Mouse (Mus musculus): Measurements from ENCODE around the gene Mettl9. TPM values are rescaled to one million over a fixed set of nuclear protein-coding genes. Genes with fewer than 3 reads are reported as not detected.
"Not testable (repeated sequence)": the region's sequence is repeated elsewhere in the genome, so short reads cannot be mapped to it uniquely, and the experiment has no call there.

Mettl9 gene
- total RNA-seq, 2 experiments from 2014 or later = 20.3 to 23.5 TPM

- TF ChIP-seq CTCF (IDR thresholded peaks at IDR 0.05) = no peak
- intact Hi-C loops (cut with DNase I) = no loop called here
- H3K4me3 ChIP-seq = no peak overlapping the region
Measured at GRCm38 (mm10) chr7:121025221-121026008, 8.8 kb upstream of the Mettl9 start.

GRCm38 (mm10) chr7:121026300-121026699 is 7.9 kb upstream of the Mettl9 start:
- Histone ChIP-seq H3K4me3 (no peak overlapping the region), H3K27ac (no peak overlapping the region)
- TF ChIP-seq CTCF (IDR thresholded peaks at IDR 0.05) = no peak
- intact Hi-C loops (cut with DNase I) = no loop called here
- no peak for DNase-seq

More at GRCm38 (mm10) chr7:121025221-121026008, 8.8 kb upstream of the Mettl9 start:
- H3K27ac ChIP-seq = no peak overlapping the region
- no peak for DNase-seq

- not testable (repeated sequence) for H3K4me3 ChIP-seq, H3K27ac ChIP-seq, DNase-seq
- intact Hi-C loops (cut with DNase I) = loop anchor here (5.0 to 10.0 kb wide), 2 partner anchors 193 to 375 kb away; no protein-coding TSS in a partner anchor
Measured at GRCm38 (mm10) chr7:121029947-121030346, 4.3 kb upstream of the Mettl9 start.

DNA sequence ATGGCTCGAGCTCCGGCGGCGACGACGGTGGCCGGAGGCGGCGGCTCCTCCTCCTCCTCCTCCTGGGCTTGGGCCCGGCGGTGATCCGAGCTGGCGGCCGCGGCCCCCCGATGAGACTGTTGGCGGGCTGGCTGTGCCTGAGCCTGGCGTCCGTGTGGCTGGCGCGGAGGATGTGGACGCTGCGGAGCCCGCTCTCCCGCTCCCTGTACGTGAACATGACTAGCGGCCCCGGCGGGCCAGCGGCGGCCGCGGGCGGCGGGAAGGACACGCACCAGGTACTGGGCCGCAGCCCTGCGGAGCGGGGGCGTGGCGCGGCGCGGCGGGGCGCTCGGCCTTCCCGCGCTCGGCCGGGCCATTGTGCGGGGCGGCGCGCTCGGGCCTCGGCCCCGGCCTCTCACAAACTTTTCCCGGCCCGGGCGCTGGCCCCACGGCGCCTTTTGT is 476 bp downstream of the Mettl9 start:
- Histone ChIP-seq H3K4me3 (peak overlapping the region; percentile 99), H3K27ac (peak overlapping the region; percentile 86)
- no peak for TF ChIP-seq CTCF (IDR thresholded peaks at IDR 0.05)
- DNase-seq = no peak
- intact Hi-C loops (cut with DNase I) = loop anchor here (2.0 to 10.0 kb wide), 3 partner anchors 52 to 380 kb away; partner anchors contain the start of genes Cdr2 and Mfsd13b

DNA sequence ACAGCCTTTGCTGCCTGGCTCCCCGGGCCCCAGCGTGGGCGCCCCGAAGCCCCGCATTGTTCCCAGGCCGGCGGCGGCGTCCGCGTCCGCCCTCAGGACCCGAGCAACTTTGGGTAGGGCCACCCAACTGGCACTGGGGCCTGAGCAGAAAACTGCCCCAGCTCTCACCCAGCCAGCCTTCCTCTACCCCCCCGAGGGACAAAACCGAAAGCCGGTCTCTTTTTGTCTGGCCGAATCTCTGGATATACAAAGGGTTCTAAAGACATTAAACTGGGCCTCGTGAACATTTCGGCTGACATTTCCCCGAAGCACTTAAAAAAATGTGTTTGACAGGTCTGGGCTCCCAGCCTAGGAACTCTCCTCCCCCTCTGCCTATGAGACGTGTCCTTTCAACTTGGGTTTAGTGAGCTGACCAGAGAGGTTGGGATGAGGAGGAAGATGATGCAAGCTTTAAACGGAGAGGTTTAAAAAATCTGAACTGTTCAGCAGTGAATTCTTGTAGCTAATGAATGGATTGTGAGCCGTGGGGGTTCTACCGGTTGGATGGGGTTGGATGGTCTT is 996 bp downstream of the Mettl9 start:
- TF ChIP-seq CTCF (IDR thresholded peaks at IDR 0.05) = no peak
- Histone ChIP-seq H3K27ac (peak overlapping the region; percentile 86), H3K4me3 (peak overlapping the region; percentile 99)
- intact Hi-C loops (cut with DNase I) = loop anchor here (2.0 to 10.0 kb wide), 2 partner anchors 52 to 380 kb away; partner anchors contain the start of genes Cdr2 and Mfsd13b
- DNase-seq = no peak

GRCm38 (mm10) chr7:121040595-121040994 is 6.3 kb downstream of the Mettl9 start:
- Histone ChIP-seq H3K4me3 (no peak overlapping the region), H3K27ac (no peak overlapping the region)
- intact Hi-C loops (cut with DNase I) = no loop called here
- TF ChIP-seq CTCF (IDR thresholded peaks at IDR 0.05) = no peak
- DNase-seq = no peak

- intact Hi-C loops (cut with DNase I) = no loop called here
- no peak for DNase-seq
- no peak for TF ChIP-seq CTCF (IDR thresholded peaks at IDR 0.05)
- Histone ChIP-seq H3K27ac (no peak overlapping the region), H3K4me3 (no peak overlapping the region)
Measured at GRCm38 (mm10) chr7:121041989-121042388, 7.7 kb downstream of the Mettl9 start.

- no peak for TF ChIP-seq CTCF (IDR thresholded peaks at IDR 0.05)
- Histone ChIP-seq H3K4me3 (no peak overlapping the region), H3K27ac (no peak overlapping the region)
- intact Hi-C loops (cut with DNase I) = no loop called here
- DNase-seq = no peak
Measured at GRCm38 (mm10) chr7:121043004-121043403, 8.8 kb downstream of the Mettl9 start.

DNA sequence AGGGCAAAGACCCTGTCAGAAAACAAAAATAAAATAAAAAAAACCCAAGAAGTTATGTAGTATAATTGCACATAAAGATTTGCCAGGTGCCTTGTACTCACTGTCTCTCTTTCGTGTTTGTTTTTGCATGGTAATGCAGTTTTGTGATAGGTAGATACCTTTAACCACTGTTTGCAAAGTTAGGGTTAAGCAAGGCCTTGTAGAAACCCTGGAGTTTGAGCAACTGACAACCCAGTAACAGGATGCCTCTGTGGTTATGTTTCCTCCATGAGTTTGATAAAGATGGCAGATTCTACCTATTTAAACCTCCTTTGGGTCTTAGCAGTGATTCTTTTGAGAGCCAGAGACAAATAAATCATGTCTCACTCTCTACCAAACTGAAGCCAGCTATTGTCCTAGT is 9.3 kb downstream of the Mettl9 start:
- no peak for DNase-seq
- no peak for TF ChIP-seq CTCF (IDR thresholded peaks at IDR 0.05)
- H3K27ac ChIP-seq = no peak overlapping the region
- intact Hi-C loops (cut with DNase I) = no loop called here
- no peak overlapping the region for H3K4me3 ChIP-seq

DNA sequence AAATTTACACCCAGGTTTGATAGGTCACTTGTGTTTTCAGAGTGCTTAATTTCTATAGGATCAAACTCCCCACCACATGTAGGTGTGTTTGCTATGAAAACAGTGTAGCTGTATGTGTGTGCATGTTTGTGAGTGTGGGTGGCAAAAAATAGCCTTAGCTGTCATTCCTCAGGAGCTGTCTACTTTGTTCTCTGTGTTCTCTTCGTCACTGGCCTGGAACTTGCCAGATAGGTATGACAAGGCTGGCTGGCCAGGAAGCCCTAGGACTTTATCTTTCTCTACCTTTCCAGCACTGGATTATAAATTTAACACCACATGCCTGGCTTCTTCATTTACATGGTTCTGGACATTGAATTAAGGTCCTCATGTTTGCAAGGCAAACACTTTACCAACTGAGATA is 10.0 kb downstream of the Mettl9 start:
- intact Hi-C loops (cut with DNase I) = no loop called here
- TF ChIP-seq CTCF (IDR thresholded peaks at IDR 0.05) = no peak
- no peak for DNase-seq
- Histone ChIP-seq H3K27ac (no peak overlapping the region), H3K4me3 (no peak overlapping the region)

- intact Hi-C loops (cut with DNase I) = no loop called here
- Histone ChIP-seq H3K27ac (no peak overlapping the region), H3K4me3 (no peak overlapping the region)
- no peak for TF ChIP-seq CTCF (IDR thresholded peaks at IDR 0.05)
- DNase-seq = no peak
Measured at GRCm38 (mm10) chr7:121045671-121046453, 11.6 kb downstream of the Mettl9 start.

DNA sequence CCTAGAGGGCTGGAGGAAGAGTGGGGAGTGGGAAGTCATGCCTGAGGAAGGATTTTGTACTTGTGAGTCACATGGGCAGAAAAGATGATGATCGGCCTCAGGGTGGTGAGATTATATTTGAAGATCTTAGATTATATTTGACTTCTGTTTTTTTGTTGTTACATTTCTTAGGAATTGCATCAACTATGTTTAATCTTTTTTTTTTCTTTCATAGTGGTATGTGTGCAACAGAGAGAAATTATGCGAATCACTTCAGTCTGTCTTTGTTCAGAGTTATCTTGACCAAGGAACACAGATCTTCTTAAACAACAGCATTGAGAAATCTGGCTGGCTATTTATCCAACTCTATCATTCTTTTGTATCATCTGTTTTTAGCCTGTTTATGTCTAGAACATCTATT is 13.4 kb downstream of the Mettl9 start:
- intact Hi-C loops (cut with DNase I) = no loop called here
- Histone ChIP-seq H3K4me3 (no peak overlapping the region), H3K27ac (no peak overlapping the region)
- DNase-seq = no peak
- no peak for TF ChIP-seq CTCF (IDR thresholded peaks at IDR 0.05)

DNA sequence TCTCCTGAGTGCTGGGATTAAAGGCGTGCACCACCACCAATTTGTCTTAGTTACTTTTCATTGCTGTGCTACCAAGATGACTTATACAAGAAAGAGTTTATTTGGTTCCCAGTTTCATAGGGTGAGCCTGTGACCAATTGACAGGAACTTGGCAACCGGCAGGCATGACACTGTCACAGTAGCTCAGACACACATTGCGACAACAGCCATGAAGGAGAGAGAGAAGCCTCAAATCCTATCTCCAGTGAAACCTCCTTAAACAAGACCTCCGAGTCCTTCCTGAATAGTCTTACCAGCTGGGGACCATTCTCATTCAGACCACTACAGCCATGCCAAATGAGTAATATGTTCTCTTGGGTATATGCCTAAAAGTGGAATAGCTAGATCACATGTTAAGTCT is 18.8 kb downstream of the Mettl9 start:
- Histone ChIP-seq H3K27ac (no peak overlapping the region), H3K4me3 (no peak overlapping the region)
- no peak for TF ChIP-seq CTCF (IDR thresholded peaks at IDR 0.05)
- intact Hi-C loops (cut with DNase I) = no loop called here
- DNase-seq = no peak

Measured in gastrocnemius, adult 2 months (tissue).